Mouse (Mus musculus) hindlimb bud, embryonic 11.5 days (tissue): ENCODE results near the gene Gm21173.
"Not testable (repeated sequence)": the region's sequence is repeated elsewhere in the genome, so short reads cannot be mapped to it uniquely, and the experiment has no call there.

Experiments used
- DNase-seq: peaks from one replicate; pipeline ENCODE4 v3.0.0-alpha.2; 2012; ENCODE audit warnings: low read depth, low spot score; ENCODE audit errors: extremely low spot score

Gm21173 gene

DNA sequence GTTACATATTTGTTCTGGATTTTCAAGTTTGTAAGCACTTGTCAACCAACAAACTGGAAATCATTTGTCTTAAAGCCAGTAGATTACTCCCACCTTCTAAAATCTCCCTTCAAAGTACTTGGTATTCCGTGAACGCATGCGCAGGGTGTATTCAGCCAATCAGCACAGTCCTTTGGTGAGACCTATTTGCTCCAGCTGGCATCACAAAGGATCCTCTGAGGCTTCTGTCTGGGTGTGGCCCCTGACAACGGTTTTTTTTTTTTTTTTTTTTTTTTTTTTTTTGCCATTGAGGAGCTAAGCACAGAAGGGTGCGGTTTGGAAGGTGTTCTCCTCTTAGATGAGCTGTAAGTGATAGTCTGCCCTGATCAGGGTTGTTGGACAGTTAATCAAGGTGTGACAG is at the start of gene Gm21173:
Gene Gm21173 (plus strand): TSS at position 301 of the 400 bp plus-strand sequence.
- not testable (repeated sequence) for DNase-seq
